Mouse (Mus musculus) lung, postnatal 4 days (tissue): Measurements from ENCODE around the gene Hoxa1.

ENCODE experiments used
- DNase-seq, 2 experiments: peaks; one replicate each; pipeline ENCODE4 v3.0.0; 2021

Gene Hoxa1

DNA sequence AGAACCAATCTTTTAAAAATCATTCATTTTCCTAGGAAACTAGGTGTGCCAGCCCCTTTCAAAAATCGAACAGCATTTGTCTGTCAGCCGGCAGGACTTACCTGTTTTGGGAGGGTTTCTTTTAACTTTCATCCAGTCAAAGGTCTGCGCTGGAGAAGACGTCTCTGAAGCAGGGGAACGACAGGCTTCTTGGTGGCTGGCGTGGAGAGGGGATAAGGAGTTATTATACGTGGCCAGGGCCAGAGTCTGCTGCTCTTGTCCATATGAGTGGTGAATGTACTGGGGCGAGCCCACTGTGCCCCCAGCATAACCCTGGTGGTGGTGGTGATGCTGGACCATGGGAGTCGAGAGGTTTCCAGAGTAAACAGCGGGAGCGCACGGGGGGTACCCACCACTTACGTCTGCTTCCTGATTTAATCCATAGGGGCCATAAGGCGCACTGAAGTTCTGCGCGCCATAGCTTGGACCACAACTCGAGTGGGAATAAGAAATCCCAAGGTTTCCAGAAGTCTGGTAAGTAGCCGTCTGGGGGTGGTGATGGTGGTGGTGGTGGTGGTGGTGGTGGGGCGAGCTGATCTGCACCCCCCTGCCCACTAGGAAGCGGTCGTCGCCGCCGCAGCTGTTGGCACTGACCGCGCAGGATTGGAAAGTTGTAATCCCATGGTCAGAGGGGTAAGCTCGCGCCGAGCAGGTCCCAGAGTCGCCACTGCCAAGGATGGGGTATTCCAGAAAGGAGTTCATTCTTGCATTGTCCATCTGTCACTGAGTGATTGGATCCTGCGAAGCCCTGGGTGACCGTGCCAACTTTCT, 446 bp downstream of the Hoxa1 start:
- DNase-seq = no peak

DNA sequence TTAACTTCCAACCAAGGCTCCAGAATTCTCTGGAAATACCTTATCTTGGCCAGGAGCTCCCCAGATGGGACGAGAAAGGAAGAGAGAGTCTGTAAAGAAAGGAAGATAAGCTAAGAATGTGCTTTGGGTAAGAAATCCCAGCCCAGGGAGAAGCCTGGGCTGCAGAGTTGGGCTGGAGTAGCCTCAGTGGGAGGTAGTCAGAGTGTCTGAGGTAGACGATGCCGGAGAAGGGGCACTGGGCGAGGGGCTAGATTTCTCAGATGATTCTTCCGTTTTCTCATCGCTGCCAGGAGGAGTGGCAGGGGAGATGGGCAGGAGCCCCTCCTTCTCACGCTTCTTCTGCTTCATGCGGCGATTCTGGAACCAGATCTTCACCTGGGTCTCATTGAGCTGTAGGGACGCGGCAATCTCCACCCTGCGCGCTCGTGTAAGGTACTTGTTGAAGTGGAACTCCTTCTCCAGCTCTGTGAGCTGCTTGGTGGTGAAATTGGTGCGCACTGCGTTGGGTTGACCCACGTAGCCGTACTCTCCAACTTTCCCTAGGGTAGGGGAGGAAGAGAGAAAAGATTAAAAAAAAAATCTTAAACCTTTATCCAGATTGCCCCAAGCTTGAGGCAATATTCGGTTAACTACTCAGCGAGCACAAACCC, 1.4 kb downstream of the Hoxa1 start:
- DNase-seq = no peak

DNA sequence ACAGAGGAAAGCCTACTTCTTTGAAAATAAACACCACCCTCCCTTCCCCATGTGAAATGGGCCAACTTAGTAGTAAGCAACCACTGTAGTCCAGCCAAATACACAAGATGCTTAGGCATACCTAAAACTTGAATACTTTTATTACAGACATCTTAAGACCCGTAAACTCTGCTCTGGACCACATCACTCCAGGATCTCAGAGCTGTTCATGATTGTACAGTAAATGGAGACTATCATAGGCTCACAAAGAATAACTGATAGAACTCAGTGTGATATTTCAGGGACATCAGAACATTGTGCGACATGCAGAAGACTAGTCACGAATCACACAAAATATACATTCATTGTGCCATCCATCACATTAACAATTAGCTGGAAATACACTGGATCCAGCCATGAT, 2.6 kb downstream of the Hoxa1 start:
- DNase-seq = no peak

DNA sequence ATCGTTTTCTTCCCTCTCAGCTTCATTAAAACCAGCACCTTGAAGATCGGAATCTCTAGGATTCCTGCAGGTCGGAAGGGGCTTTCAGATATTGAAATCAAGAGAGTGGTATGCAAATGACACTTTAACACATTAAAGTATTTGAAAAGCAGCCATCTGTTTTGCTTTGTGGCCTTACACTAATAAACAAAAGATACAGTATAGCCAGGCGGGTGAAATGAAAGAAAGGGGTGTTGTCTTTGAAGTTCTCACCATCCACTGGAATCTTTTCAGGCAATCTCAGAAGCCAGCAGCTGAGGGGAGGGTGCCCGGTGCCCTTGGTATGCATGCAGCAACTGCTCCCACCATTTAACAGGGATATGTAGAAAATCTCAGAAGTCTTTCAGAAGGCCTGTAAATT, 4.1 kb downstream of the Hoxa1 start:
- DNase-seq = no peak

DNA sequence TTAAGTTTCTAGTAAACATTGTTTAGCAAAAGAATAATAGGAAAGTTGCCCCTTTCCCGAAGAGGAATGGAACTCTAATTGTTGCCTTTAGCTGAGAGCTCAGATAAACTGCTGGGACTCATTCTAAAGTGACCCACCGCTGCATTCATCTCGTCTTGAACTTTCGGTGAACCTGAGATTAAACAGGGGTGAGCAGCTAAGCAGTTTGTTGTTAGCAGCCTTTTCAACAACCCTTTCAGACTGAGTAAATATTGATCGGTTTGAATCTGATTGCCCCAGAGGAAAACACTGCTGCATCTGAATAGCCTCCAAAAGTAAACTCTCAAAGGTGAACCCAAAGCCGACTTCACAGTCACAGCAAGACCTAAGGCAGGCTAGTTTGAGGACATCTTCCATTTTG, 4.8 kb downstream of the Hoxa1 start:
- no peak for DNase-seq

DNA sequence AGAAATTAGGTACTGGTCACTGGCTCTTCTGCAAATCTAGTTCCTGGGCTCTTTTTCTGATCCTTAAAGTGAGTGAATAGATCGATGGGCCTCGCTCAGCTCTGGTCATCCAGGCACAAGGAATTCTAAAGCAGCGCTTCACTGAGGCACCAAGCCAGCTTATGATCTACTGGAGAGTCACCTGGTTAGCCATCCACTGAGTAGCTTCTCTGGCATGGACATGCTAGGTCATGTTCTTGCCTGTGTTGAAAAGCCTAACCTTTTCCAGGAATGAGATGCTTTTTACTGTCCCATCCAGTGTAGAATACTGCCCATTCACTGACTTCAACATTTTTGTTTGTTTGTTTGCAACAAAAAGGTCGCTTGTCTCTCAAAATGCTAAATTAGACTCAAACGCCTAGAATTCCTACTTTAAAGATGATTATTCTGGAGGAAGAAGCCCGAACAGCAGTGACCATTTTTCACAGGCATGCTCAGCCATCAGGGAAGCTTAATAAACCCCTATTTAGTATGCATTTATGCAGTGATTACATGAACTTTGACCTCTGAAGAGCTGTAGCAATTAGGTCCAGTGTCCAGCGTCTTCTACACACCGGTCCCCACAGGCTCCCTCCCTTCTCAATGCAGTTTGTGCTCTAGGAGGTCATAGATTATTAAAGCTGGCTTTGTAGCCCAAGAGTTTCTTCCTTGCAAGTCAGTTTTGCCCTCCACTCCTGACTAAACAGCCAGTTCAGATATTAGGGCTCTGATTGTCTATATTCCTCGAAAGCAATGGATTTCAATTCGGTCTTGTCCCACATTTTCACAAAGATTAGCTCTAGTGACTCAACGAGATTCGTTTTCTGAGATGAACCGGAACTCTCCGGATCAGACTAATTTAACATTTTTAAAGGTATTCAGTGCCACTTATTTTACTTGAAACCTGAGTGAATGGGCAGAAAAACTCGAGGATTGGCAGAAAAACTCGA, 5.6 kb downstream of the Hoxa1 start:
- no peak for DNase-seq

DNA sequence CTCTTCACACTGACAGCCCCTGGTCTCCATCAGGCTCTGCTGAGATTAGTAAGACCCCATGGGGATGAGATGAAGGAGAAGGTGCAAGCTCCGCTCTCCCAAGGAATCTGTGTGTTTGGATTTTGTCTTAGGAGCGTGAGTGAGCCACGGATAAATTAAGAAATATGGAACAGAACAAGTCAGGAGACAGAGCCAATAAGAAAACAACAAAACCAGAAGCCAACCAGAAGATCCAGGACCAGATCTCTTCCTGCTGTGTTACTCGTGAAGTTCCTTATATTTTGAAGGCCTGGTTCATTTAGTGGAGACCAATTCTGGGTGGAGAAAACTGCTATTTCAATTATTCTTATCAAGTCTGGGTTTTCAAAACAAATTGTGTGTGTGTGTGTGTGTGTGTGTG, 6.5 kb downstream of the Hoxa1 start:
- no peak for DNase-seq

DNA sequence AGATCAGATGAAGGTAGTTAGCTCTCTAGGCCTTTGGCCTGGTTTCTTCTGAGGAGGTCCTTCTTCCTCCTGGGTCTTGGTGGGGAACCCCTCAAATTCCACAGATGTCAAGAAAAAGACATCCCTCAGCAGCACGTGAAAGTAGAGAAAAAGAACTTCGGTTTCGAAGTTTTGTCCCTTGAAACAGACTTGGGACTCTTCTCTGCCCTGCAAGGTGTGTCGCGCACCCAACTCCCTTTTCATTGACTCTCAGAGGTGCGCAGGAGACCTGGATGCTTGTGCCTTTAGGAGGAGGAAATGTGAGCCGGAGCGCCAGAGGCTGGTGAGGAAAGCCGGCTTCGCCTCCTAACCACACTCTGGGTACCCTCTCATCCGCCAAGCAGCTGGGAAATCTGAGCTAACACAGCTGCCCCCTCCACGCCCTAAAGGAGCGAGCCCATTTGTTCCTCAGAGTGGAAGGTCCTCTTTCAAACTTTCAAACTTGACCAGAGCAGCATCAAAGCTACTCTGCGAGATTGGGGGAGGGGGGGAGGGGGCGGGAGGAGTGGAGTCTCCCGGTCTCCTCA, 7.6 kb downstream of the Hoxa1 start:
- DNase-seq = no peak

DNA sequence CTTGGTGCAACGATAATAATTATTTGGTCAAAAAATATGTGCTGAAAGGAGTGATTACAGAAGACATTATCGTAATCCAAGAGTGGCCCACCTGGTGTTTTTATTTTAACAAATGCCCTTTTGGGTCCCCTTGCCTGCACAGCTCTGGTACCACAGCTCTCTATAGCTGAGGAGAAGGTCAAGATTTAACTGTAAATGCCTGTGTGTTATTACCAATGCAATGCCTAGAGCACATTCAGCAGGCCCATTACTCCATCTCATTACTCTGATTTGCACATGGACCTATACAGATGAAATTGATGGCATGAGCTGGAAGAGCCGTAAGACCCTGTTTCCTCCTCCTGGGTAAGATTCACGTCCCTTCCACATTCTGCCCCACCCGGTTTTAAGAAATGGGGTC, 19.0 kb downstream of the Hoxa1 start:
- no peak for DNase-seq

DNA sequence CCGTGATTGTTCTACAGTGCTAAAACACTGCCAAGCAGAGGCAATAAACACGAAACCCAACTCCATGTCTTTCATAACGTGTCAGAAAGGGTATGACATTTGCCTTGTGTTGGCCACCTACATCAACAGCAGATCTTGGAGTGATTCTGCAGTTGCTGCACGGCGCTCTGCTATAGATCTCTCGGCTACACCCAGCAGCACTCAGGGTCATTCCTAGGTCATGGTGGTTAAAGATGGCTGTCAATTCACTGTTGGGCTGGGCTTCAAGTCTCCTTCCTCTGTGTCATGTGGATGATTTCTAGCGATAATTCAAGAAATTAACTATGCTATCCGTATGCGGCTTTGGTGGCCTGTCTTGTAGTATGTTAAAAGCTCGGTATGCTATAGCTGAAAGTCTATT, 19.5 kb downstream of the Hoxa1 start:
- DNase-seq = no peak

DNA sequence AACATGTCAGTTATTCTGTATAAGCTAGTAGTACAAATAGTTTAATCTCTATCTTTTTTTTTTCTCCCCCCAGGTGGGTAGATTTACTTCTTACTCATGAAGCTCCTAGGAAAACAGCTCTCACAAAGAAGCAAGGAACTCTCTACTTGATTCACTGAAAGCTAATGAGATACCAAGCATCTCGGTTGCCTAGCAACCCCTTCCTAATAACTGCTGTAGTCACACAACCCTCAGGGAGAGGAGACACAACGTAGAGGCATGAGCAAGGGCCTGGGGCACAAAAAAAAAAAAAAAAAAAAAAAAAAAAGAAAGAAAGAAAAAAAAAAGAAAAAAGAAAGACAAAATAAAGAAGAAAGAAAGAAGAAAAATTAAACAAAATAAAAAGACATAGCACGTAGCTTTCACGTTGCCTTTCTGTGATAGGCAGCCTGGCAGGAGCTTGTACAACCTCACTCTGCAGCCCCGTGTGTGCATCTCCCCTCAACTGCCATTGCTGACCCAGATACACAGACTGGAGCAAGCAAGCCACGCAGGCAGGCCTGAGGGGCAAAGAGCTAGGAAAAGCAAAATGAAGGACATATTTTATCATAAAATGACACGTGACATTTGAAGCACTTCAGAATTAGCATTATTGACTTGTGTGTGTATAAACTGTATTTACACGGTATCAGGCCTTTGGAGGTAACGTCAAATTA, 20.1 kb downstream of the Hoxa1 start:
- DNase-seq = no peak

DNA sequence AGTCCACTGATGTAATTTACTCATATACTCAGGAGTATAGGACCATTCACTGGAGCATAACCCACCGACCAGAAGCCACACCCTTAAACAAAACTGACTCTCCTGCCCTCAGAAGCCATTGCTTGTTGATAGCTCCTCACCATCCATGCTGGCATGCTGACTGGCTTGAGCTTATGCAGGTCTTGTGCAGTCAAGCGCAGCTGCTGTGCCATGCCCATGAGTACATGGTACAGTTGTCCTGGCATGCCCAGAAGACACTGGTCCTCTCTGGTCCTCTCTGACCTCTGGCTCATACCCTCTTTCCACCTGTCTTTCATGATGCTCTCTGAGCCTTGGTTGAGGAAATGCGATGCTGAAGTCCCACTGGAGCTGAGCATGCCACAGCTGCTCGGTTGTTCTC, 34.4 kb downstream of the Hoxa1 start:
- no peak for DNase-seq

DNA sequence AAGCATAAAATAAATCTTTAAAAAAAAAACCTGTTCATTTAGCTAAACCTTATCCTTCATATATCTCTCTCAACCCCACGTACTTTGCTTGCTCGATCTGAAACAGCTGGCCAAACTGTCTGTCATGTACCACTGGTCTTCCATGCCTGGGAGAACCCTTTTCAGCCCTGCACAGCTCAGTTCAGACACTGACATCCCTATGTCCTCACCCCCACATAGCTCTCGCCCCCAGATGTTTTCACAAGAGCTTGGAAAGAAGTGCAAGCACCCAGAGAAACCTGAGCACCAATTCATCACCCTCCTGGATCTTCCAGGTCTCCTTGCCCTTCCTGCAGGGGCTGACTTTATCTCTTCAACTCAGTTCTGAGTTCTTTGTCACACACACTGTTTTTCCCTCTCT, 36.9 kb downstream of the Hoxa1 start:
- DNase-seq = no peak

DNA sequence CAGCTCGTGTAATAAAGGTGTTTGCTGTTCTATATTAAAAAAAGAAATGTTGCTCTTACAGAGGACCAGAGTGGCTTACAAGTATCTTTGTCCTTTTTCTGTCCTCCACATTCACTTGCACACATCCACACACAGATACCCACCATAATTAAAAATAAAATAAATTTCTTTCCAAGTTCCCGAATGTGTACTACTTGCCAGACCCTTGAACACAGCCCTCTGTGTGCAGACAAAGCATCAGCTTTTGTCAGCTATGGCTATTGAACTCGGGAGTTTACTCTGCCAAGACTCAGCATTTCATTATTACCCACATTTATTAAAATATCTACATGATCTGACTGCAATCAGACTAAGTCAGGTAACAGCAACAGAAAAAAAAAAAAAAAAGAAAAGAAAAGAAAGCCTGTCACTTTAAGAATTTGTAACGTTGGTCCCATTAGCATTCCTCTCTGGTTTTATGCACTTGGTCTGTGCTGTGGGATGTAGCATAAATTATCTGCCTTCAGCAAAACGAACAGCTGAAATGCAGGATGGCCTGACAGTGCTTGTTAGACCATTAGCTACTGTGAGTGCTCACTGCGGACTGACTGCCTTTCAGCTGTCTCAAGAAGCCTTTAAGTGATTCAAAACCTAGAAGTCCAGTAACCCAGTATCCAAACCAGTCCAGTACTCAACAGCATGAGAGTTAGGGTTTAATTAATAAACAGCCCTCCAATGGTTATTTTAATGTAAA, 39.0 kb downstream of the Hoxa1 start:
- no peak for DNase-seq

DNA sequence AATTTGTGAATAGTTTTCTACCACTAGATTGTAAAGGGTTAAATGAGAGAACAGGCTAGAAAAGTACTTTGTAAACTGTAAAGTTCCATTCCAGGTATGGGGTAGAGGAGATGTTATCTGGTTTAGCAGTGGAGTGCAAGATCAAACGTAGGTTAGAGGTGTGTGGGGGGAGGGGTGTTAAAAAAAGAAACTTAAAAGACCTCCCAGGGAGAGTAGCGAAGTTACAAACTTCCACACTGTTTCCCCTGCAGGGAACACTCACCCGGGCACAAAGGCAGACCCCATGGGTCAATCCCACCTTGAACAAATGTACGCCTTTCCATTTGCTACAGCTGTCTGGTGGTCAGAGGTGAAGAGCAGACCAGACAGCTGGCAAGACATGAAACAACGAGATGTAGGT, 42.2 kb downstream of the Hoxa1 start:
- no peak for DNase-seq

DNA sequence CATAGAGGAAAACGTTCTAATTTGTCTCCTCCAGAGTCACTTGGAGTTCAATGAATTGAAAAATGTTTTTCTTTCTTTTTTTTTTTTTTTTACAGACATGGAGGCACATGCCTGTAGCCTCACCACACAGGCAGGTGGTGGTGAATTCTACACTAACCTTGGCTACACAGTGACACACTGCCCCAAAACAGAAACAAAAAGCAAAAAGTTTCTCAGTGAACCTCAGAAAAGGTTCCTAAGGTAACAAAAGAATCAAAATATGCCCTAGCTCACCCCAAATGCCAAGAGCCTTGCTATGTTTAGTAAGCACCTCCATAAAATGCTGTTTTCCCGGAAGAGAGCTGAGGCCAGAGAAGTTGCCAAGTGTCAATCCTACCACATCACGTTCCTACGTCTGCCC, 46.3 kb downstream of the Hoxa1 start:
- no peak for DNase-seq

DNA sequence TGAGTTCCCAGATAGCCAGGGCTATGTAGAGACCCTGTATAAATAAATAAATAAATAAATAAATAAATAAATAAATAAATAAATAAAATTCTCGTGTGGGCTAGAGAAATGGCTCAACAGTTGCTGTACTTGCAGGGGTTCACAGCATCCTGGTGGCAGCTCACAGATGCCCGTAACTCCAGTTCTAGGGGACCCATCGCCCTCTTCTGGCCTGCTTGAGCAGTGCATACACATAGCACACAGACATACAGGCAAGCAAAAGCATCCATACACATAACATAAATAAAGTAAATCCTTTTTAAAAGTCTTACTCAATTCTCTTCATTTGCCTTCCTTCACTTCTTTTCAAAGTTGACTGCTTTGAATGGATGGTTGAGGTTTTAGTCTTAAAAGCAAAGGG, 50.7 kb downstream of the Hoxa1 start:
- DNase-seq = no peak

DNA sequence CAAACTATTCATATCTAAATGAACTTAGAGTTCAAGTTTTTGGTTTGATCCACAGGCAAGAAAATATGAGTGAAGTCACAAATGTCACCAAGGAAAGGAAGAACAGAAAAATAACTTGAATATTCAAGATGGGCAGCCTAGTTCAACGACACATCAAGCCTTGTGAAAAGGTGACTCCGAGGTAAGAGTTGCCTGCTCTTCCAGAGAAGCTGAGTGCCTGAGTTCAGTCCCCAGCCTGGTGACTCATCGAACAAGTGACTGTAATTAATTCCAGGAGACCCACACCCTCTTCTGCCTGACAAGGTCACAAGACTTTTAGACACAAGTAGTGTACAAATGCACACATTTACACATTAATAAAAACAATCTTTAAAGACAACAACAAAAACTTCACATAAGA, 51.4 kb downstream of the Hoxa1 start:
- no peak for DNase-seq

DNA sequence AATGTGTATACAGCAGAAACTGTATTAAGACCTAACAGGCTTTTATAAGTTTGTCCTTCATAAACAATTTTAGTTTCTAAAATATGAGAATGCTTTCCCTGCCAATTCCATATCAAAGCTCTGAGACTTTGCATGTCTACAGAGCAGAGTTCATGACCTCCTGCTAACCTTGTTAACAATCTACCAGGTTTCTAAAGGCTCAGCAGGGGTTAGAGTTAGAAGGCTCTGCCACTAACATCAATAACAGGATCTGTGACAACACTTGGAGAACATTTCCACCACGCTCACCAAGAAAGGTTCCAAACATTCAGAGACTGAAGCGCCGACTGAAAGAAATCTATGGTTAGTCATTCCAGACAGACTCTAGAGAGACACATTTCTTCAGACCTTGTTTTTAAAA, 51.9 kb downstream of the Hoxa1 start:
- no peak for DNase-seq
